Mouse (Mus musculus) spleen, adult 2 months (tissue): ENCODE measurements around the gene Wfdc3. TPM values are rescaled to one million over a fixed set of nuclear protein-coding genes. Genes with fewer than 3 reads are reported as not detected.

Experiments used
- DNase-seq, 2 experiments: peaks; one replicate each; pipeline versions ENCODE4 v3.0.0 to v3.0.0-alpha.2; 2012 to 2021; ENCODE audit warnings: low spot score in 2 of 2, low read depth in 1 of 2
- H3K27ac ChIP-seq: fragments of 200-500 bp; 2 replicates; pipeline ENCODE4 v1.5.1; 2012; ENCODE audit warnings: low read length, inconsistent platforms; ENCODE audit not compliant: insufficient read depth
- H3K27me3 ChIP-seq: fragments of 200-500 bp; 2 replicates; pipeline ENCODE4 v1.6.1; 2012; ENCODE audit warnings: mild to moderate bottlenecking, moderate library complexity, low read length, inconsistent platforms; ENCODE audit not compliant: control insufficient read depth, insufficient read depth
- H3K36me3 ChIP-seq: fragments of 200-500 bp; 2 replicates; pipeline ENCODE4 v1.6.1; 2012; ENCODE audit warnings: mild to moderate bottlenecking, low read length, inconsistent platforms; ENCODE audit not compliant: control insufficient read depth, insufficient read depth
- H3K4me1 ChIP-seq: fragments of 200-500 bp; 2 replicates; pipeline ENCODE4 v1.6.1; 2011; ENCODE audit warnings: inconsistent platforms; ENCODE audit not compliant: control insufficient read depth, insufficient read depth, insufficient read length
- H3K4me3 ChIP-seq: fragments of 200-500 bp; 2 replicates; pipeline ENCODE4 v1.5.1; 2011; ENCODE audit warnings: mild to moderate bottlenecking, inconsistent platforms; ENCODE audit not compliant: insufficient read depth, insufficient read length; ENCODE audit errors: extremely low read depth
- CTCF ChIP-seq: fragments of 200-500 bp; IDR thresholded peaks from 2 replicates; pipeline ENCODE4 v1.5.1; 2011; ENCODE audit warnings: mild to moderate bottlenecking, inconsistent platforms; ENCODE audit not compliant: insufficient read depth, insufficient read length, insufficient replicate concordance; ENCODE audit errors: extremely low read depth
- POLR2A ChIP-seq: fragments of 200-500 bp; IDR thresholded peaks from 2 replicates; pipeline ENCODE4 v1.6.1; 2011; ENCODE audit warnings: low read depth, low read length, inconsistent platforms
- WGBS: fragments of 180-500 bp; shearing (Covaris S2); methylation state at CpG from one replicate; pipeline ENCODE4 v1.1.7; 2018; 5-methylcytosine and 5-hydroxymethylcytosine counted together
- polyA plus RNA-seq: library from polyadenylated mRNA; depleted of rRNA; stranded (reverse); fragments of >200 nt; gene quantifications from 2 replicates; pipeline ENCODE4 v1.2.3, GENCODE M21; 2012; rRNA removed

The Wfdc3 gene
- polyA plus RNA-seq, 1 experiment: 0.34 TPM

GRCm38 (mm10) chr2:164705991-164706390, 39.7 kb downstream of the Wfdc3 start:
- no peaks in the 10 kb centered on the region for H3K27me3 ChIP-seq
- TF ChIP-seq CTCF (no peak), POLR2A (no peak)
- no peaks in the 10 kb centered on the region for H3K36me3 ChIP-seq
- DNase-seq: no peak
- no peak overlapping the region for H3K4me3 ChIP-seq
- H3K4me1 ChIP-seq: no peaks in the 10 kb centered on the region
- 87% methylated on average over 14 of the region's 14 CpGs for WGBS
- H3K27ac ChIP-seq: no peak overlapping the region

- no peak for DNase-seq
- no peak overlapping the region for H3K27ac ChIP-seq
- TF ChIP-seq CTCF: no peak
- no peak for TF ChIP-seq POLR2A
These were observed 40.4 kb downstream of the Wfdc3 start for GRCm38 (mm10) chr2:164705328-164705727.

DNA sequence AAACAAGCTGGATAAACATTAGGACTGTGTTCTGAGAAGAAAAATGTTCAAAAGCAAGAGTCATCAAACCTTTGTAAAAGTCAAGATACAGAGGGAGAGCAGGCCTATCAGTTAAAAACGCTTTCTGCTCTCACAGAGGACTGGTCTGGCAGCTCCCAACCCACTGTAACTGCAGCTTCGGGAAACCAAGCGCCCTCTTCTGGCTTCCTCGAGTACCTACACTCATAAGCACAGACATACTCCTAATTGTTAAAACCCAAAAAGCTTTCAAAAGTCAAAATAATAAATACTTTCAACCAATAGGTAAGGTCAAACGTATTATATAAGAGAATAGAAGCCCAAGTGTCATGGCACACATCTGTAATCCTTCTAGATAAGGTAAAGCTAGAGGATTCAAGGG, 41.5 kb downstream of the Wfdc3 start:
- Histone ChIP-seq H3K4me1 (no peaks in the 10 kb centered on the region), H3K36me3 (no peaks in the 10 kb centered on the region), H3K27me3 (no peaks in the 10 kb centered on the region), H3K27ac (no peak overlapping the region), H3K4me3 (no peak overlapping the region)
- TF ChIP-seq POLR2A (no peak), CTCF (no peak)
- WGBS: 83% methylated on average over 5 of the region's 5 CpGs
- no peak for DNase-seq

More at GRCm38 (mm10) chr2:164705328-164705727, 40.4 kb downstream of the Wfdc3 start:
- Histone ChIP-seq H3K27me3 (no peaks in the 10 kb centered on the region), H3K4me1 (no peaks in the 10 kb centered on the region), H3K36me3 (no peaks in the 10 kb centered on the region), H3K4me3 (no peak overlapping the region)
- 92% methylated on average over 6 of the region's 6 CpGs for WGBS

GRCm38 (mm10) chr2:164701761-164702160, 44.0 kb downstream of the Wfdc3 start:
- 85% methylated on average over 5 of the region's 5 CpGs for WGBS
- Histone ChIP-seq H3K4me1 (no peaks in the 10 kb centered on the region), H3K4me3 (no peak overlapping the region), H3K36me3 (no peaks in the 10 kb centered on the region), H3K27ac (no peak overlapping the region), H3K27me3 (no peaks in the 10 kb centered on the region)
- no peak for DNase-seq
- no peak for TF ChIP-seq CTCF
- TF ChIP-seq POLR2A: no peak

GRCm38 (mm10) chr2:164700959-164701358, 44.8 kb downstream of the Wfdc3 start:
- WGBS: 76% methylated on average over 5 of the region's 5 CpGs
- no peak overlapping the region for H3K27ac ChIP-seq
- no peaks in the 10 kb centered on the region for H3K4me1 ChIP-seq
- TF ChIP-seq POLR2A (no peak), CTCF (no peak)
- no peaks in the 10 kb centered on the region for H3K36me3 ChIP-seq
- H3K4me3 ChIP-seq: no peak overlapping the region
- no peak for DNase-seq
- H3K27me3 ChIP-seq: no peaks in the 10 kb centered on the region

DNA sequence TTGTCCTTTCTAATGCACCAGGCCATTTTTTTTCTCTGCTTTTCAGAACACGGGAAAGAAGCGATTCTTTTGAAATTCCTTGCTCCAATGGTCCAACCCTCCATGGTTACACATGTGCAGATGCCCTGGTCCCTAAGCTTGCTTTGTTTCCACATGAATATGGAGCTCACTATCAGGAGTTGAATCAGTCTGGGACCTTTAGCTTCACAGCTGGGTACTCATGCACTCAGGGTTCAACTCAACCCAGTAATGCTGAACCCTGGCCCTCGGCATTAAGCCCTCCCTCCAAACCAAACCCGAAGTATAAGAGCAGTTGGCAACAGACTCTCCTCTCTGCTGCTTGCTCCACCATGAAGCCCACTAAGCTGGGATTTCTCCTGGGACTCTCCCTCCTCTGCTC, 47.5 kb downstream of the Wfdc3 start, which contains the start of gene Spint4:
Gene Spint4, plus strand, starts transcription at position 301 of the 400 bp plus-strand sequence.
- 82% methylated on average over 4 of the region's 4 CpGs for WGBS
- Histone ChIP-seq H3K4me1 (no peaks in the 10 kb centered on the region), H3K4me3 (no peak within 1 kb of the TSS), H3K36me3 (no peaks in the 10 kb centered on the region), H3K27ac (no peak within 1 kb of the TSS), H3K27me3 (no peaks in the 10 kb centered on the region)
- DNase-seq: no peak
- TF ChIP-seq CTCF (no peak), POLR2A (no peak)

- Histone ChIP-seq H3K36me3 (no peaks in the 10 kb centered on the region), H3K27ac (no peak within 1 kb of the TSS), H3K4me3 (no peak within 1 kb of the TSS), H3K27me3 (no peaks in the 10 kb centered on the region), H3K4me1 (no peaks in the 10 kb centered on the region)
- no peak for TF ChIP-seq CTCF
- TF ChIP-seq POLR2A: no peak
- no peak for DNase-seq
- 64% methylated on average over 3 of the region's 3 CpGs for WGBS
These were observed 60.9 kb downstream of the Wfdc3 start, which contains the start of gene Wfdc13 for GRCm38 (mm10) chr2:164684807-164685206. TSS of gene Wfdc13 (plus strand) at chr2:164685107.

Other genes starting within 250 kb of the Wfdc3 start
- 85.0 and 108 TPM in 2 replicates for gene Pigt, start 248.4 kb downstream of the Wfdc3 start, polyA plus RNA-seq
- gene Wfdc2, start 183.5 kb downstream of the Wfdc3 start, polyA plus RNA-seq: 0.33 and 0.47 TPM in 2 replicates
- not detected in 2 replicates for gene Spint3, start 172.5 kb downstream of the Wfdc3 start, polyA plus RNA-seq
- gene Wfdc6a, start 160.5 kb downstream of the Wfdc3 start, polyA plus RNA-seq: 0.15 and 0.21 TPM in 2 replicates
- gene Eppin, start 152.3 kb downstream of the Wfdc3 start, polyA plus RNA-seq: not detected in 2 replicates
- not detected in 2 replicates for gene Wfdc6b, start 132.4 kb downstream of the Wfdc3 start, polyA plus RNA-seq
- gene Wfdc8, start 132.3 kb downstream of the Wfdc3 start, polyA plus RNA-seq: not detected in 2 replicates
- not detected in 2 replicates for gene Wfdc16, start 107.1 kb downstream of the Wfdc3 start, polyA plus RNA-seq
- not detected in 2 replicates for gene Wfdc10, start 89.9 kb downstream of the Wfdc3 start, polyA plus RNA-seq
- not detected in 2 replicates for gene Wfdc9, start 89.3 kb downstream of the Wfdc3 start, polyA plus RNA-seq
- gene Wfdc11, start 71.8 kb downstream of the Wfdc3 start, polyA plus RNA-seq: not detected in 2 replicates
- gene Wfdc13, start 60.8 kb downstream of the Wfdc3 start, polyA plus RNA-seq: not detected in 2 replicates
- not detected in 2 replicates for gene Spint4, start 47.4 kb downstream of the Wfdc3 start, polyA plus RNA-seq
- gene Spint5, start 30.6 kb downstream of the Wfdc3 start, polyA plus RNA-seq: not detected in 2 replicates
- gene Dnttip1, start 52 bp upstream of the Wfdc3 start, polyA plus RNA-seq: 38.9 and 48.0 TPM in 2 replicates
- gene Ube2c, start 24.0 kb upstream of the Wfdc3 start, polyA plus RNA-seq: 92.8 and 97.2 TPM in 2 replicates
- gene Tnnc2, start 34.0 kb upstream of the Wfdc3 start, polyA plus RNA-seq: not detected in 2 replicates
- 9.5 and 12.9 TPM in 2 replicates for gene Snx21, start 39.9 kb upstream of the Wfdc3 start, polyA plus RNA-seq
- gene Acot8, start 59.0 kb upstream of the Wfdc3 start, polyA plus RNA-seq: 44.9 and 54.1 TPM in 2 replicates
- 2.5 and 3.0 TPM in 2 replicates for gene Zswim3, start 59.2 kb upstream of the Wfdc3 start, polyA plus RNA-seq
- 7.7 and 9.3 TPM in 2 replicates for gene Zswim1, start 76.8 kb upstream of the Wfdc3 start, polyA plus RNA-seq
- 0.16 and 0.40 TPM in 2 replicates for gene Spata25, start 82.6 kb upstream of the Wfdc3 start, polyA plus RNA-seq
- 318 and 362 TPM in 2 replicates for gene Ctsa, start 86.9 kb upstream of the Wfdc3 start, polyA plus RNA-seq
- 5.7 and 9.6 TPM in 2 replicates for gene Neurl2, start 87.5 kb upstream of the Wfdc3 start, polyA plus RNA-seq
- 48.3 and 51.8 TPM in 2 replicates for gene Pltp, start 111.8 kb upstream of the Wfdc3 start, polyA plus RNA-seq
- gene Pcif1, start 133.4 kb upstream of the Wfdc3 start, polyA plus RNA-seq: 33.2 and 36.7 TPM in 2 replicates
- 37.8 and 47.5 TPM in 2 replicates for gene Zfp335, start 165.8 kb upstream of the Wfdc3 start, polyA plus RNA-seq
- gene Mmp9, start 194.8 kb upstream of the Wfdc3 start, polyA plus RNA-seq: 16.0 and 26.6 TPM in 2 replicates
- gene Slc12a5, start 214.9 kb upstream of the Wfdc3 start, polyA plus RNA-seq: 1.2 and 1.3 TPM in 2 replicates